Mouse (Mus musculus): ENCODE results near the gene Bmp7.
A peak's percentile ranks its signal among the peaks of the same experiment; 100 is the strongest.

Gene Bmp7

GRCm38 (mm10) chr2:172846311-172846575 lies 93.9 kb downstream of the Bmp7 start:
- no peak for DNase-seq

GRCm38 (mm10) chr2:172845536-172846310 lies 94.4 kb downstream of the Bmp7 start:
- no peak for DNase-seq

GRCm38 (mm10) chr2:172843903-172844302 lies 96.2 kb downstream of the Bmp7 start:
- no peak for DNase-seq

GRCm38 (mm10) chr2:172842306-172842705 lies 97.8 kb downstream of the Bmp7 start:
- DNase-seq: no peak

GRCm38 (mm10) chr2:172840905-172841750 lies 99.0 kb downstream of the Bmp7 start:
- DNase-seq: no peak

- peak; percentile 54 for DNase-seq
Measured at GRCm38 (mm10) chr2:172839317-172839980, 100.7 kb downstream of the Bmp7 start.

- no peak for DNase-seq
Measured at GRCm38 (mm10) chr2:172836516-172836915, 103.6 kb downstream of the Bmp7 start.

- peak; percentile 83 for DNase-seq
Measured at GRCm38 (mm10) chr2:172833196-172833595, 106.9 kb downstream of the Bmp7 start.

GRCm38 (mm10) chr2:172831762-172832161 lies 108.4 kb downstream of the Bmp7 start:
- peak; percentile 73 for DNase-seq

- peak; percentile 65 for DNase-seq
Measured at GRCm38 (mm10) chr2:172831133-172831532, 109.0 kb downstream of the Bmp7 start.

- no peak for DNase-seq
Measured at GRCm38 (mm10) chr2:172828229-172828628, 111.9 kb downstream of the Bmp7 start.

- no peak for DNase-seq
Measured at GRCm38 (mm10) chr2:172827564-172827963, 112.6 kb downstream of the Bmp7 start.

- DNase-seq: no peak
Measured at GRCm38 (mm10) chr2:172825785-172826145, 114.4 kb downstream of the Bmp7 start.

- DNase-seq: peak; percentile 31
Measured at GRCm38 (mm10) chr2:172824906-172825784, 115.0 kb downstream of the Bmp7 start.

- no peak for DNase-seq
Measured at GRCm38 (mm10) chr2:172818631-172819230, 121.4 kb downstream of the Bmp7 start.
